Mouse (Mus musculus): ENCODE data around the gene Plcb4.
"Not testable (repeated sequence)": the region's sequence is repeated elsewhere in the genome, so short reads cannot be mapped to it uniquely, and the experiment has no call there.

The Plcb4 gene

DNA sequence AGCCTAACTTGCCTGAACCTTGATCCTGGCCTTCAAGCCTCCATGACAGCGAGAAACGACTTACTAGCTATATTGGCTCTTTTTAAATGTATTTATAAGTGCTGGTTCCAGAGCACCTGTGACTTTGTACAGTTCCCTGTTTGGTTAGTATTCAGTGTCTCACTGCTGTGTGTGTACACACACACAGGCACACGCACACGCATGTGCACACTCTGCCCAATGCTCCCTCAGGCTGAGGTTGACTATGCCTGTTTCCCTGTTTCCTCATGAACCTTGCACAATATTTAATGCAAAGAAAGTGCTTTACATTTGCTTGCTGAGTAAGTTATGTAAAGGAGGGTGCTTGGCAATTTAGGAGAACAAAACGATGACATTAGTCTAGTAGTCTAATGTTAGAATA lies 16.5 kb downstream of the Plcb4 start:
- DNase-seq (ENCODE audit: low read depth): no peak

DNA sequence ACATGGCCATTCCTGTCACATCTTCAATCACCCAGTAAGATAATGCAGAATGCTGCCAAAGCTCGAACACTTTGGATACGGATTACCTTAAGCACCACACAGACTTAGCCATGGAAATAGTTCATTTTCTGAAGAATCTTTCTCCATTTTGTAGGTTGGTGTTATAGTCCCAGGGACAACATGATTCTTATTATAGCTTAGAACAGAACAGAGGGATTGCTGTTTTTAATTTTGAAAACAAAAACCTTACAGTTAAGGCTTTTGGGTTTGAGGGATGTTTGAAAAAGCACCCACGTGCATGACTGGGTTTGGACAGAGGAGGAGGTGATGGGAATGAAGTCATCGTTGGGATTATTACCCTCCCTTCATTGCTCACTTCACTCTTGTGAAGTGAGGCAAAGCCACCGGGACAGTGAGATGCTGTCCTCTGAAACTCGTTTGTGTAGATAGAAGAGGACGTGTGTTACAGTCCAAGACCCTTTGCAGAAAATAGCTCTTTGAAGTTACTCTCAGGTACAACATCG lies 18.2 kb downstream of the Plcb4 start:
- no peak for DNase-seq (ENCODE audit: low read depth)

DNA sequence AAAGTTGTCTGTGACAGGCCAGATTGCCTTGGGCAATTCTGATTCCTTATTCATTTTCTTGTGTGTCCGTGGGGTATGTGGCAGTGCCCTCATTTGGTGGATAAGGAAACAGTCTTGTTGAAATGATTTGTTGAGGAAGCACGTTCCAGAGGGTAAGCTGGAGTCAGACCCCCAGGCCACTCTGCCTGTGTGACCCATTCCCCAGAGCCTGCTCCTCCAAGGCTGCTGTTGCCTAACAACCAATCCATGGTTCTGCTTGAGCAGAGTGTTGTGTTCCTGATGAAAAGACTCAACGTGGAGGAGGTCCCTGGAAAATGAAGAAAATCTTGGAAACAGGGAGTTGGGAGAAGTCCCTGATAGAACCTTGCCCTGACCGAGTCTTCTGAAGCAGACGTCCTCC lies 18.8 kb downstream of the Plcb4 start:
- DNase-seq (ENCODE audit: low read depth): no peak

DNA sequence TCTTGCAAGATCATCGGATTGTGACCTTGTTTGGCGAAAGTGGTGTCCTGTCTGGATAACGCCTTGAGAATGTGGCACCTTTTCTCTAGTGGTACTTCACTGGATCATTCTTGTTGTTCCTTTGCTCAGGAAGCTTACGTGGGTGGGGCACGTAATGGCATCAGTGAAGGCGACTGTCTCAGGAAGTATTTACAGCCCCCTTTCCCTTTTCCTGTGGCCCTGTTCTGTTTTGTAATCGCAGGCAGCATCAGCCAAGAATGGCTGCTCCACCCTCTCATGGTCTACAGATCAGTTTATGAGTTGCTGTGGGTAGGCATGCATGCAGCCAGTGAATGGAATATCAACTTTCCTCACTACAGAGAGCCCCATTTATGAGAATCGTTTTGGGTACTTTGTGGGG lies 21.2 kb downstream of the Plcb4 start:
- DNase-seq (ENCODE audit: low read depth): no peak

DNA sequence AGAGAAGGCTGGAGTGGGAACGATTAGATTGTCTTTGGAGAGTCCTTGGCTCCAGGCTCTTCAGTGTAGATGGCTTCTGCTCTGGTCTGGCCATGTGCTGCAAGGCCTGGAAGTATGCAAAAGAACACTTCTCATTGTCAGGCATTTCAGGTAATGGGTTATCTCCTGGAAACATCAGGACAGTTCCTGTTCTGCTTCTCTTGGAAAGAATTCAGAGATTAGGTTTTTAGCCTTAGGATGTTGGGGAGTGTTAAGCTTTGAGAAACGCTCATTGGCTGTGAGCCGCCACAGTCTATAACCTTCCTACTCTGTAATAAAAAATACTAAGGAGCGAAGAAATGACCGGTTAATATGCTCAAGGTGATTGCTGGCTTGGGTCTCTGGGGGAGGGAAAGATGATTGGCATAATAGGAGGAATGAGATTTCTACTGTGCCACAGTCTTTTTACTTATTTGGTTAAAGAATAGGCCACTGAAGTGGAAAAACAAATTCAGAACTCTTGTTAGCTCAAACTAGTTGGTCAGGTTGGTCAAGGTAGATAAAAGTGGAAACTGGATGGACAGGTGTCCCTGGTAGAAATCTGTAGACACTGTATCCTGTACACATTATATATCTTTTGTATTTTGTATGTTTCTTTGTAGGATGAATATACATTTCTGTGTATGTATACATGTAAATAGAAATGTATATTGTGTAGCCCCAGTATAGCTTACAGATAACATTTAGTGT lies 21.8 kb downstream of the Plcb4 start:
- no peak for DNase-seq (ENCODE audit: low read depth)

DNA sequence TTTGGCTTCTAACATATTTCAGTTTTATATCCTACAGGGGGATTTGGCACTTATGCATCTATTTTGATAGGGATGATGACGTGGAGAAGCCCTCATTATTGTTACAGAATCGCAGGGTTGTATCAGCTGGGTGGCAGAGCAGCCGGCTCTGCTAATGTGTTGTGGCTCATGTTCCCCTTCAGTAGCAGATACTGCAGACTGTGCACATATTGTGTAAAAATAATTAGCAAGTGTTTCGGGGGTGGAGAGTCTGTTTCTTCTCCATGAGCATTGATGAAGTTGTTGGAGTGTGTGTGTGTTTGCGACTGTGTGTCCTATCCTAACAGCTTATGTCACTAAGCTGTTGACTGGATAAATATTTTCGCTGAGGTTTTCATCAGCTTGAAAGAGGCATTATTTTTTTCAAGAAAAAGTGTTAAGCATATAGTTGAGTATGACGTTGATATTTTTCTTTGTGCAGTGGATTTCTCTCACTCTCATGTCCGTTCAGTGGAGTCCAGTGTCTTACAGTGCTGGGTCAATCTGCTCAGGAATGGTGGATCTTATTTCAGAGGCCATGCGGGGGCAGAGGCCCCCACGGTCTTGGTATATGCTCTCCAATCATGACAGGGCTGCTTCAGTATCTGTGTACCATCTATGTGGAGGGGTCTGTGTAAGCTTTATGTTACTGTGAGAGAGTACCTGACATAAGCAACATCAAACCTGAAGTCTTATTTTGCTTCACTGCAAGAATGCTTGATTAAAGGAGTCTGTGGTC lies 25.1 kb downstream of the Plcb4 start:
- DNase-seq (ENCODE audit: low read depth): no peak

DNA sequence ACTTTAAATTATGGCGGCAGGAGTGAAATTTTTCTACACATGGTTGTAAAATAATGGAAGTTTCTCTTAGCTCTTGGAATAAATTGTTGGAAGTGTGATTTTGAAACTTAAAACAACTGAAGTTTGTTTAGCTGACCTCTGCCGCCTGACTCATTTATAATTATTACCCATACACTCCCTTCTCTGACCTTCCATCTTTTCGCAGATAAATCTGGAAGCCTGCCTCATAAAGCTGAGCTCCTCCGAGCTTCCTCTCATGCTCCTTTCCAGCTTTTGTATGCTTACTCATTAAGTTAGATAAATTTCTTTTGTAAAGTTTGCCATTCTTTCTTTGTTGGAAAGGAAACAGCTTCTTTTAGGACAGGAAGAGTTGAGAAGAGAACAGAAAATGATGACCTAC lies 27.9 kb downstream of the Plcb4 start:
- no peak for DNase-seq (ENCODE audit: low read depth)

DNA sequence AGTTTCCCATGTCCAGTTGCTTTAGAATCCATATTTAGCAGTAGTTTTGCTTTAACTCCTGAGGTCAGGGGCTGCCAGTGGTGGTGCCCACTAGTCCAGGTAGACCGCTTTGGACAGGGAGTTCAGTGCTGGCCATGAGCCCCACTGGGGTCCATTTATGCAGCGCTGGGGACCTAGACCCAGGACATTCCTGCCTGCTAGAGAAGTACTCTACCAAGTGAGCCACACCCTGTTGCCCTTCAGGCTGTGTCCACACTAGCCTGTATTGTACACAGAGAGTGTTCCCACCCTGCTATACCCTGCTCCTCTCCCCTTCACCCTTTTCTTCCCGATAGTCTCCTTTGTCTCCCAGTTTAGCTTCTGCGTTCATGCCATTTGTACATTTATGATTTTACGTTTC lies 28.8 kb downstream of the Plcb4 start:
- DNase-seq (ENCODE audit: low read depth): no peak

DNA sequence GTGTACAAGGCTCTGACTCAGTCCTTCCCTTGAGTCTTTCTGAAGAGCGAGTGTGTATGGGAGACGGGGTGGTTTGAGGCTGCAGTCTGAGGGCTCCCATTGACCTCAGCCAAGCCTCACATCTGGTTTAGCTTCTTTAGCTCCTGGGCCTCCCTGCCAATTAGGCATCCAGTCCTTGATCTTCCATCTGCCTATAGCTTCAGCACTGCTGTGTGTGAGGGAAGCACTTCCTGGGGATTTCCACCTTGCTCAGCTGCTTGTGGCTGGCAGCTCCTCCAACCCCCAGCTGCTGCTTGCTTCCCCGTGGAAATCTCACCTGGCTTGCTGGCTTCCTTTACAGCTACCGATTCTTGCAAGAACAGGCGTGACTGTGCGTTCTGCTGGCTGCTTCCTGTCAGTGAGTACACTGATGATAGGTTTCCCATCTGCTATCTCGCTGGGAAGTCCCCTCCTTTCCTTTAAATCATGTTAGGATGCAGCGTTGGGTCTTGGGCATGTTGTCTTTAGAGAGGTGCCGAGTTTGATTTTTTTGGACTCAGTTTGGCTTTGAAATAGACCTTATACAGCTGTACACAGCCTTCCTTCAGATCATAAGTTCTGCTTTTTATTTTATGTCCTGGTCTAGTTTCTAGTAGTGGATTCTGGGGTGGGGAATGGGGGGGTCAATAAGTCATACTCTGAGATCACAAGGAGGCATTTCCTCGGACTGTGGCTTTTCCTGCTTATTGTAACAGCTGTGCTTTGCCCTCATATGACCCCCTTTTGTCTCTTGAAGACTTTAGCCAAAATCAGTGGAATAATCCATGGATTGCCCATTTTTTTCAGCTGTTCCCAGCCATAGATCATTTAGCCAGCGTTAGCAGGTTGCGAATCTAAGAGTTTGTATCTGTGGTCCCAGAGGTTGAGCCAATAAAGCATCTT lies 34.0 kb downstream of the Plcb4 start:
- no peak for DNase-seq (ENCODE audit: low read depth)

DNA sequence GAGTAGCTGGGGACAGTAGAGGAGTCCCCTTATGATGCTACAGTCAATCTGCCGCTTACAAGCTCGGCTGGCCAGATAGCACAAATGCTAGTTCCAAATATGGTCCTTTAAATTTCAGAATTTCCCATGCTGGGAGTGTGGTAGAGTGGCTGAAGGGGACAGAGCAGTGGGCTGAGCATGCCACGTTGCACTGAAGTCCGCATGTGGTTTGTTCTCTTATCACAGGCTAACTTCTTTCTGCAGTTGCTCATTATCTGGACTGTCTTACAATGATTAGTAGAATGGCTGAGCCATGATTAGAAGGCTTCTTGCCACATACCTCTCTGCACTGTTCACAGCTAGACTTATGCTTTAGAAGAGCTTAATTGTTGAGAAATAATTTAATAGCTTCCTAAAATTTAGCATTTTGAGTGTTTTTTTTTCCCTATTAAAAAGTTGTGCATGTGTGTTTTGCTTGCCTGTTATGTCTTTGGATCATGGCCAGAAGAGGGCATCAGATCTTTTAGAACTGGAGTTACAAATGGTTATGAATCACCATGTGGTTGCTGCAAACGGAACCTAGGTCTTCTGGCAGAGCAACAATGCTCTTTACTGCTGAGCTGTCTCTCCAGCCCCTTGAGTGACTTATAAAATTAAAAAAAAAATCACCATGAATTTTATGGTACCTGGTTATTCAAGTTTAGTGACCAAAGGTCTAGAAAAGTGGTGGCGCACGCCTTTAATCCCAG lies 42.0 kb downstream of the Plcb4 start:
- DNase-seq (ENCODE audit: low read depth): no peak

DNA sequence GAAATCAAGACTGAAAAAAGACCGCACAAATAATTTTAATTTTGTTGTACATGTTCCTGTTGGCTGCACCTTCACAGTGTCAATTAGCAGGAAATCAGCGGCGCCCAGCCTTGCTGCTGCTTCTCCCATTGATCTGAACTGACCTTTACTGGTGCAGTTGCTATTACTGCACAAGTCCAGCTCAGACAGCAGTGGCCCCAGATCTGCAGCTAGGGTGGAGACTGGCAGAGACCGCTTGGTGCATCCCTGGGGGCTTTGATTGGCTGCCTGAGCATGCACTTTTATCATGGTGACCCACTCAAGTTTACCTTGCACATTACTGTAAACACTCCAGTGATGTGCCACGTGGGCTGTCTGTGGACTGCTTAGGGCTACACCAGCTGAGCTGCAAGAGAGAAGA lies 45.9 kb downstream of the Plcb4 start:
- DNase-seq (ENCODE audit: low read depth): no peak

DNA sequence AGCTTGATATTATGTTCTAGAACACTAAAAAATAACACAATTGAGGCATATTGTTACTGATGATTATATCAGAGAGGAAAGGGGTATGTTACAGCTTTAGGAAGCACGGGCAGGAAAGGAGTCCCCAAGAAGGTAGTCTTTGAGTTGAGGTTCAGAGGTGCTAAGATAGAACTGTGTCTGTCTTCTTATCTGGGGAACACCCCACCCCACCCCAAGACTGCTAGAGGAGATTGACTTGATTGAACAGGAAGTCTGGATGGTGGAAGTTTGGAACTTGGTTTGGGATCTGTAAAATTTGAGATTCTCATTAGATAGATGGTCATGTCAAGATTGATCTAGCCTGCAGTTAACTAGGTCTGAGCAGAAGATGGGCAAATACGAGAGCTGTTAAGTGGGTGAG lies 48.5 kb downstream of the Plcb4 start:
- no peak for DNase-seq (ENCODE audit: low read depth)

DNA sequence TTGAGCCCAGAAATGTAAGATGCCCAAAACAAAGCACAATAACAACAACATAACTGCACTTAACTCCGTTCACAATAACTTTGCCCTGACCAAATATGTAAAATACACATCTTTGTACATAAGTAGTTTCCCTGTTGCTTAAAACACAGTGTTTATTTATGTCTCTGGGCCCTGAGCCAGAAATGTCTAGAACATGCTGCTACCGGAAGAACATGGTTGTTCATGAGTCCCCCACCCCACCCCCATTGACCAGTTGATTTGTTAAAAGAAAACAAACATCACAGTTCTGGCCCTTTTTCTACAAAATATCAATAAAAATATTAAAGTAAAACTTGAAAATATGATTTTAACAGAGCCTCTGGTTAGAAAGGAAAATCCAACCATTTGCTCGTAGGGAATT lies 49.6 kb downstream of the Plcb4 start:
- no peak for DNase-seq (ENCODE audit: low read depth)

DNA sequence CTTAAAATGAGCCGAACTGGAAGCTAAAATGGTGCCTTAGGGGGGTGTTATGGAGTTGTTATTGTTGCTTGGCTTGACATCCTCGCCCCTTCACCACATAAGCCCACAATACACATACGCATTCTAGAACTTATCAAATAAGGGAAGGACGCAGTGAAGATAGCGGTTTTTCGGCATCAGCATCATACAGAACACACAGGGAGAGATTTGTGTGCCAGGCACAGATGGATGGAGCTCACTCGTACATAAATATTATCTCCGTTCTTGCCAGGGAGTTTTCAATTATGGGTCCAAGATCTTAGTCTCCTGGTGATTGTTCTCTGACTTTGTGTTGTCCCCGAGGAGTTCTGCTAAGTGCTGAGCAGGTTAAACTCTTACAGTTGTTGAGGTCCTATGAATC lies 50.0 kb downstream of the Plcb4 start:
- DNase-seq (ENCODE audit: low read depth): no peak

DNA sequence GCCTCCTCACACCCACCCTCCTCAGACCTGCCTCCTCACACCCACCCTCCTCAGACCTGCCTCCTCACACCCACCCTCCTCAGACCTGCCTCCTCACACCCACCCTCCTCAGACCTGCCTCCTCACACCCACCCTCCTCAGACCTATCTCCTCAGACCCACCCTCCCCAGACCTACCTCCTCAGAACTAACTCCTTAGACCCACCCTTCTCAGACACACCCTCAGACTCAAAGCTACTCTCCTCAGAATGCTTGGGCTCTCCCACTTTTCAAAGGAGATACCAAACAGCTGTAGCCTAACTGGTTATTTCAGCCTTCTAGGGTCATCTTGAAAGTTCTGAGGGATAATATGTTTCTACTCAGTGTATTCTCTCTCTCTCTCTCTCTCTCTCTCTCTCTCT lies 50.9 kb downstream of the Plcb4 start:
- not testable (repeated sequence) for DNase-seq (ENCODE audit: low read depth)

DNA sequence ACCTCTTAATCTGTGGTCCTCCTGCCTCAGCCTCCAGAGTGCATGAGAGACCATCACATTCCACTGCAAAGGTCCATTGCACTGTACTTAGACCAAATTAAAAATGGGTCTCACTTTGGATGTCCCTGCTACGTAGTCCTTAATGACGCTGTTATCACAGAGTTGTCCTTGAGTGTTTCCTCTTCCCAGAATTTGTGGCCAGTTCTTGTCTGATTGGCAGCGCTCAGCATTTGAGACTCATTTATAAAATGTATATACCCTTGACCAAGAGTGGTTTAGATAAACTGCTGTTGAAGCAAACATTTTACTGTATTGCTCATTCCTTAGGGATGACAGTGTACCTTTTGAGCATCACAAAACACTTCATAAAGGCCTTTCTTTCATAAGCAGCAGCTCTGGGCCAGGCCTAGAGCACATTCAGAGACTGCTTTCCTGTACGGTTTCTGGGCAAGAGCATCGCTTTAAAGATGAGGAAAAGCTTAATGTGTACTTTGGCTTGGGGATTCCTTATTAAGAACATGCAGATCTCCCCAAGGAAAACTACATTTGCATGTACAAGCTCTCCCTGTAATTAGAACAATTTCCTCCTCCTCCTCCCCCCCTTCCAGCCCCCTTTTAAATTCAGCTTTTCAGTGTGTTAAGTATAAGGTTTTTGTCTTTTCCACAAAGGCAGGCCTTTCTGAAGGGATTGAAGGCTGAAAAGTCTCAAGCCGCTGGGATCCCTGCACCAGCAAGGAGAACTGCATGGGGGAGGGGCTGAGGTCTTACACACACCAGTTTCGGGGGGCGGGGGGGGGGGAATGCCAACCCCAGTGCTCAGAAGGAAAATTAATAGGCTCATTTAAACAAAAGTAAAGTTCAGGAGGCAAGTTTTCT lies 52.5 kb downstream of the Plcb4 start:
- no peak for DNase-seq (ENCODE audit: low read depth)

DNA sequence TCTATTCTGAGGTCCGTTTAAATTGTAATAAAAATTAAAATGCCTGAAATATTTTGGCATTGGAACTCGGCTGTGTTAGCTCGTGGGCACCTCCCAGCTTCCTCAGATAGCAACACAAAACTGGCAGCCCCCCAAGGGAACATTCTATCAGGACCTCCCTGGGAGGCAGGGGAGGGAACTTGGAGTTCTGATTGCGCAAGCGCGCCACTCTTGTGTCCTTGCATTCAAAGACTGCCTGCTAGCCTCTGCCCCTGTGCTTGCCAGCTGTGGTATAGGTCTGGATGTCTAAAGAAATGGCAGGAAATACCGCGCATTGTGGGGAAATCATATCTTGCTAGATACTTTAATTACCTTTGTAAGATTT lies 53.1 kb downstream of the Plcb4 start:
- no peak for DNase-seq (ENCODE audit: low read depth)

DNA sequence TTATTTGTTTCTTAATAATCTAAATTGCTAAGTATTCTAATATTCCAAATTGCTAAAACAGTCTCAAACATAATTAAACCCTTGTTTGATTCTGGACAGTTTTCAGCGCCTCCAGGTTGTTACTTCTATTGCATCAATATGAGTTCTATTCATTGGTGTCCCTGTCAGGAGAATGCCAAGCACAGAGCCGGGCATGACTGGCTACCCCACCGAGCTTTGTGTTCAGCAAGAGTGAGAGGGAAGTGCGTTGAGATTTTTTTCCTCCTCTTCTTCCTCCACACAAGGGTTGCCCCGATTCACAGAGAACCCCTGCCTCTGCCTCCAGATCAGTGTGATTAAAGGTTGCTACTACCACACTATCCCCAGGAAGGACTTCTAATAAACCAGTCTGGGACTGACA lies 53.5 kb downstream of the Plcb4 start:
- no peak for DNase-seq (ENCODE audit: low read depth)

DNA sequence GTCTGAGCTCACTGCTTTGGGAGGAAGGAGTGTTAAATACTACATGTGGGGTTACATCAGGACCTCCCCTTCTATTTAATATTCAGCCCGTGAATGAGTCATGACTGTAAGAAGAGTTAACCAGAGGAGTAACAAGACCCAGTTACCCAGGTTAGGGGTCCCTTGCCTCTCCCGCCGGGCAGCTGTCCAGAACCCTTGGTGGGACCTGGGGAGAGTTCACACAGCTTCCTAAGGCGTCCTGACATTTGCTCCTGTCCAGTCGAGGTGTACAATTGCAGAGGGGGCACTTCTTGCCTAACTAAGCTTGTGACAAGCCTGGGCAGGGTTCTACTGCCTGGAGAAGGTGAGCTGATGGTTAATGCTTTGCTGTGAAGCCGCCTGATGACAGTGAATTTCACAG lies 54.1 kb downstream of the Plcb4 start:
- no peak for DNase-seq (ENCODE audit: low read depth)

DNA sequence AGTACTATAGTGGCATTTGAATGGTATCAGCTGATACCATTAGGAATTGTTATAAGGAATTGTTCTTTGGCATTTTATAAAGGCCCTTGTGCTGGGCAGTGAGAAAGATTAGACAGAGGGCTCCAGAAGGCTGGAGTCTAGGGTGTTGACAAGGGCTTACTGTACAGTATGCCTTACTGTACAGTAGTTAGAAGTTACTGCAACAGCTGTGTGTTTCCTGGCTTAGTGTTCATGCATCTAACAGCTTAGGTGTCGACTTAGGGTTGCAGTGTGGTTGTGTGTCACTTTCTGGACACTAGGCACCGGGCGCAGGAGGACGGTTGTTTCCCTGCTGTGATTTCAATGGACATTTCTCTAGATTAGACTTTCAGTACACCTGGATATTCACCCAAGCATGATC lies 57.4 kb downstream of the Plcb4 start:
- DNase-seq (ENCODE audit: low read depth): no peak

All from naive thymus-derived CD4-positive, alpha-beta T cell, adult 2 months (primary cell).